Mouse (Mus musculus) cerebellum, adult 2 months (tissue): ENCODE measurements at regions not wholly inside any gene's neighbourhood (a gene's known extent, or its start where the extent isn't known, plus 50 kb on each side); places are given as distances from the start of the nearest gene placed in this dataset.

Experiments
- CTCF ChIP-seq: fragments of 200-500 bp; IDR thresholded peaks from 2 replicates; pipeline ENCODE4 v1.5.1; 2011; ENCODE audit warnings: low read depth, mild to moderate bottlenecking, control low read depth, low read length, moderate library complexity, borderline replicate concordance; ENCODE audit not compliant: insufficient read depth
- POLR2A ChIP-seq: fragments of 200-500 bp; IDR thresholded peaks from 2 replicates; pipeline ENCODE4 v1.6.1; 2011; ENCODE audit warnings: low read length, control low read depth, borderline replicate concordance; ENCODE audit not compliant: insufficient read depth

DNA sequence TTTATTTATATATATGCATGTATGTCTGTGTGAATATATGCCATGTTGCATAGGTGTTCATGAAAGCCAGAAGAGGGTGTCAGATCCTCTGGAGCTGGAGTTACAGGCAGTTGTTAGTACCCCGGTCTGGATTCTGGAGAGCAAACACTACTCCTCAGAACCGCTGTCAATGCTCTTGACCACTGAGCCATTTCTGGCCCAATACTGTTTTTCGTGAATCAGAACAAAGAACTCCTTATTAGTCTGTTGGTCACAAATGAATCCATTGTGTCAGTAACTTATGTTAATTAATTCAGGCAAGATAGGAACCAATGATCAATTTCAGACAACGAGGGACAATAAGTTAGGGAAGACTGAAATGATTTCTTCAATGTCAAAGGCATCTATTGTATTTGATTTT is 68.6 kb upstream of the Abcb5 start:
- TF ChIP-seq POLR2A: no peak
- no peak for TF ChIP-seq CTCF
